Mouse (Mus musculus): ENCODE data around the gene Zbbx.

DNA sequence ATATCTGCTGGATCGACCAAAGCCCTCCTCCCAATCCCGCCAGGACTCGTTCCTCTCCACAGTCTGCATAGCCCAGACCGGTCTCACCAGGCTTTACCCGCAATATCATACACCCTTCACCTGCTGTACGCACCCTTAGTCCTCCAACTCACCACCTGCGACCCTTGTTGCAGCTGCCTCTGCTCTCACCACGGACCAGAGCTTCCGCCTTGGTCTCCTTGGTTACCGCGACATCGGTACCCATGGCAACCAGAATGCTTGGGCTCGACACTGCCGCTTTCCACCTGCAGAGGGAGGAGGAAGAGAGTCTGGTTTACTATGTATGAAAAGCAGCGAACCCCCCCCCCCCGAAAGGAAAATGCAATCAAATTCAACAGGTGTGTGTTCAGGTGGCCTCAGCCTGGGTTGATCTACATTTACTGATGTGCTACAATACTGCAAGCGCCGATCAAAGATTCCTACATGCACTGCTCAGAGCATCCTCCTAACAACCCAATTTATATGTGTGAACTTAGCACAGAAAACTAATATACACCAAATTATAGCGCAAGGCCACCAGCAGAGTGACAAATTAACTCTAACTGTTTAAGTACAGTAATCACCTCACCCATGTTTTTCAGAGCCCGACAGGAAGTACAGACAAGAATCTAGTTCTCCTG lies at the start of gene Zbbx:
- TF ChIP-seq CTCF (IDR thresholded peaks at IDR 0.05; ENCODE audit: low read depth), result no peak
- no peak for TF ChIP-seq EP300 (IDR thresholded peaks at IDR 0.05; ENCODE audit: low read depth)
